Mouse (Mus musculus): Measurements from ENCODE around the gene Smndc1. TPM values are rescaled to one million over a fixed set of nuclear protein-coding genes. Genes with fewer than 3 reads are reported as not detected.
"Not testable (repeated sequence)": the region's sequence is repeated elsewhere in the genome, so short reads cannot be mapped to it uniquely, and the experiment has no call there.

The Smndc1 gene
- polyA plus RNA-seq, 1 experiment from 2014 or later = 29.3 TPM

- not testable (repeated sequence) for H3K27me3 ChIP-seq (replicated peaks); H3K9ac ChIP-seq (replicated peaks); ATAC-seq (ENCODE audit: low FRiP score); H3K4me3 ChIP-seq (replicated peaks); H3K36me3 ChIP-seq; H3K27ac ChIP-seq (replicated peaks); H3K4me2 ChIP-seq; H3K9me3 ChIP-seq (replicated peaks); H3K4me1 ChIP-seq
- 81% methylated on average over 3 of the region's 3 CpGs for WGBS
Observed at GRCm38 (mm10) chr19:53394956-53395355, 4.6 kb upstream of the Smndc1 start.

DNA sequence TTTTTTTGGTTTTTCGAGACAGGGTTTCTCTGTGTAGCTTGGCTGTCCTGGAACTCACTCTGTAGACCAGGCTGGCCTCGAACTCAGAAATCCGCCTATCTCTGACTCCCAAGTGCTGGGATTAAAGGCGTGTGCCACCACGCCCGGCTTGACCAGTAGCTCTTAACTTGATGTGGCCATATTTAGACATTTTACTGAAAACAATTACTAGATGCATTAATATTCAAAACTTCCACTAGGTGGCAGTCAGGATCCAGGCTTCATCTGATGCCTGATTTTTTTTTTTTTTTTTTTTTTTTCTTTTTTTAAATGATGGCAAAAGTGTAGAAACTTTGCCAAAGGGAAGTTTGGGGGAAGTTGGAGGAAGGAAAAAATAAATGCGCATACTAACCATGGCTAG, 4.2 kb upstream of the Smndc1 start:
- ATAC-seq (ENCODE audit: low FRiP score) = no peak
- WGBS = 20% methylated on average over 7 of the region's 7 CpGs

DNA sequence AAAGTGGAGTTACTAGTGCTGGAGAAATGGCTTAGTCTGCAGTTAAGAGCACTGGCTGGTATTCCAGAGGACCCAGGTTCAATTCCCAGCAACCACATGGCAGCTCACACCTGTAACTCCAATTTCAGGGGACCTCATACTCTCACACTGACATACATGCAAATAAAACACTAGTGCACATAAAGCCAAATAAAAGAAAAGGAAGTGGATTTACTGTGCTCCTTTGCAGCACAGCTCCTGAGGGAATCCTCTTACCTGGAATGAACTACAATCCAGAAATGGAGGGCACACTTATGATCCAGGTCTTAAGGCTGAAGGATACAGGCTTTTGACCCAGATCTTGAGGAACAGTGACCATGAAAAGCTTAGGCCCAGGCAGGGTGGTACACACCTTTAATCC, 3.3 kb upstream of the Smndc1 start:
- H3K27ac ChIP-seq (replicated peaks) = no peak overlapping the region
- H3K27me3 ChIP-seq (replicated peaks) = no peaks in the 10 kb centered on the region
- H3K4me2 ChIP-seq = no peak overlapping the region
- no peak overlapping the region for H3K9ac ChIP-seq (replicated peaks)
- peaks cover 14% of the 10 kb centered on the region for H3K4me1 ChIP-seq
- no peak for ATAC-seq (ENCODE audit: low FRiP score)
- H3K9me3 ChIP-seq (replicated peaks) = no peaks in the 10 kb centered on the region
- H3K36me3 ChIP-seq = 0 out of 2 replicates have a peak, but pooled peaks cover 3% of the 10 kb centered on the region
- no peak overlapping the region for H3K4me3 ChIP-seq (replicated peaks)

More for the DNA sequence above, 4.2 kb upstream of the Smndc1 start:
- H3K4me1 ChIP-seq = peaks cover 9% of the 10 kb centered on the region
- no peak overlapping the region for H3K4me2 ChIP-seq
- no peaks in the 10 kb centered on the region for H3K9me3 ChIP-seq (replicated peaks)
- H3K4me3 ChIP-seq (replicated peaks) = no peak overlapping the region
- H3K36me3 ChIP-seq = no peaks in the 10 kb centered on the region
- H3K27me3 ChIP-seq (replicated peaks) = no peaks in the 10 kb centered on the region
- no peak overlapping the region for H3K9ac ChIP-seq (replicated peaks)
- no peak overlapping the region for H3K27ac ChIP-seq (replicated peaks)

- Histone ChIP-seq H3K9ac (replicated peaks) (no peak overlapping the region), H3K4me3 (replicated peaks) (no peak overlapping the region), H3K36me3 (peaks cover 6% of the 10 kb centered on the region), H3K27me3 (replicated peaks) (no peaks in the 10 kb centered on the region), H3K4me2 (no peak overlapping the region), H3K4me1 (peaks cover 14% of the 10 kb centered on the region), H3K9me3 (replicated peaks) (no peaks in the 10 kb centered on the region), H3K27ac (replicated peaks) (no peak overlapping the region)
- no peak for ATAC-seq (ENCODE audit: low FRiP score)
- 77% methylated on average over 8 of the region's 8 CpGs for WGBS
Observed at GRCm38 (mm10) chr19:53392781-53393343, 2.5 kb upstream of the Smndc1 start.

GRCm38 (mm10) chr19:53391787-53392186, 1.4 kb upstream of the Smndc1 start:
- H3K27ac ChIP-seq (replicated peaks) = no peak overlapping the region
- H3K4me3 ChIP-seq (replicated peaks) = peak overlapping the region; percentile 80; the same call in 1 of the 2 replicates
- no peak for ATAC-seq (ENCODE audit: low FRiP score)
- peaks cover 17% of the 10 kb centered on the region for H3K36me3 ChIP-seq
- 86% methylated on average over 5 of the region's 5 CpGs for WGBS
- H3K9me3 ChIP-seq (replicated peaks) = no peaks in the 10 kb centered on the region
- peaks cover 19% of the 10 kb centered on the region for H3K4me1 ChIP-seq
- H3K4me2 ChIP-seq = peak overlapping the region; percentile 74
- H3K9ac ChIP-seq (replicated peaks) = peak overlapping the region; percentile 76; the same call in 1 of the 2 replicates
- no peaks in the 10 kb centered on the region for H3K27me3 ChIP-seq (replicated peaks)

- peak overlapping the region; percentile 76 for H3K9ac ChIP-seq (replicated peaks)
- H3K36me3 ChIP-seq = peaks cover 18% of the 10 kb centered on the region
- peak overlapping the region; percentile 80 for H3K4me3 ChIP-seq (replicated peaks)
- ATAC-seq (ENCODE audit: low FRiP score) = no peak
- H3K4me2 ChIP-seq = peak overlapping the region; percentile 74
- no peaks in the 10 kb centered on the region for H3K27me3 ChIP-seq (replicated peaks)
- peak overlapping the region; percentile 90; the same call in 1 of the 2 replicates for H3K27ac ChIP-seq (replicated peaks)
- peaks cover 19% of the 10 kb centered on the region for H3K4me1 ChIP-seq
- no peaks in the 10 kb centered on the region for H3K9me3 ChIP-seq (replicated peaks)
- 39% methylated on average over 8 of the region's 8 CpGs for WGBS
Observed at GRCm38 (mm10) chr19:53391386-53391785, 1.0 kb upstream of the Smndc1 start.

GRCm38 (mm10) chr19:53389851-53390431, 437 bp downstream of the Smndc1 start:
- Histone ChIP-seq H3K9ac (replicated peaks) (peak overlapping the region; percentile 97), H3K4me3 (replicated peaks) (peak overlapping the region; percentile 80), H3K27ac (replicated peaks) (peak overlapping the region; percentile 97), H3K4me1 (peaks cover 21% of the 10 kb centered on the region), H3K36me3 (peaks cover 24% of the 10 kb centered on the region), H3K27me3 (replicated peaks) (no peaks in the 10 kb centered on the region), H3K9me3 (replicated peaks) (no peaks in the 10 kb centered on the region), H3K4me2 (peak overlapping the region; percentile 66)
- peak; percentile 90 for ATAC-seq (ENCODE audit: low FRiP score)
- WGBS = under 1% methylated on average over 54 of the region's 59 CpGs

DNA sequence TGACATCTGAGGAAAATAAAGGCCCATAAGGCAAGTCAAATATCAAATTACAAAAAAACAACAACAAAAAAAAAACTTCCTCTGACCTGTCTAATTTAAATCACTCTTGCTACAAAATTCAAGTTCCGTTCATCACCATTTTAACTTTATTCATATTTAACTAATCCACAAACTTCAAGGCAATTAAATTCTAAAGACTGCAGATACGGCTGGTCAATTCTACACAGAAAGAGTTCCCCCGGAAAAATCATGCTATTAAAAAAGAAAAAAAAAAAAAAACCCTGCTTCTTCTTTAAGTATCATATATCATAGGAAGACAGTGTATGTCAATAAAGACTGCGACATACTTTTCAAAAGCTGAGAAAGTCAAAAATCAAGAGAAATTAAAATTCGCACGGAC, 961 bp downstream of the Smndc1 start:
- Histone ChIP-seq H3K27me3 (replicated peaks) (no peaks in the 10 kb centered on the region), H3K4me3 (replicated peaks) (peak overlapping the region; percentile 80), H3K9me3 (replicated peaks) (no peaks in the 10 kb centered on the region), H3K27ac (replicated peaks) (peak overlapping the region; percentile 97), H3K4me2 (peak overlapping the region; percentile 66), H3K36me3 (peaks cover 24% of the 10 kb centered on the region), H3K4me1 (peaks cover 21% of the 10 kb centered on the region), H3K9ac (replicated peaks) (peak overlapping the region; percentile 97)
- no peak for ATAC-seq (ENCODE audit: low FRiP score)
- 24% methylated on average over 6 of the region's 6 CpGs for WGBS

- Histone ChIP-seq H3K27me3 (replicated peaks) (no peaks in the 10 kb centered on the region), H3K4me2 (no peak overlapping the region), H3K36me3 (peaks cover 70% of the 10 kb centered on the region), H3K4me3 (replicated peaks) (no peak overlapping the region), H3K27ac (replicated peaks) (no peak overlapping the region), H3K9ac (replicated peaks) (no peak overlapping the region), H3K9me3 (replicated peaks) (no peaks in the 10 kb centered on the region), H3K4me1 (peaks cover 7% of the 10 kb centered on the region; the same call in 1 of the 2 replicates)
- ATAC-seq (ENCODE audit: low FRiP score) = no peak
- 97% methylated on average over 15 of the region's 15 CpGs for WGBS
Observed at GRCm38 (mm10) chr19:53383336-53383735, 7.0 kb downstream of the Smndc1 start.

- 91% methylated on average over 10 of the region's 10 CpGs for WGBS
- no peak for ATAC-seq (ENCODE audit: low FRiP score)
- Histone ChIP-seq H3K27ac (replicated peaks) (no peak overlapping the region), H3K36me3 (peaks cover 53% of the 10 kb centered on the region), H3K4me1 (no peaks in the 10 kb centered on the region), H3K4me2 (no peak overlapping the region), H3K9ac (replicated peaks) (no peak overlapping the region), H3K9me3 (replicated peaks) (no peaks in the 10 kb centered on the region), H3K4me3 (replicated peaks) (no peak overlapping the region), H3K27me3 (replicated peaks) (no peaks in the 10 kb centered on the region)
Observed at GRCm38 (mm10) chr19:53378421-53378820, 12.0 kb downstream of the Smndc1 start.

- no peak overlapping the region for H3K4me3 ChIP-seq (replicated peaks)
- H3K27me3 ChIP-seq (replicated peaks) = no peaks in the 10 kb centered on the region
- H3K4me1 ChIP-seq = no peaks in the 10 kb centered on the region
- no peak for ATAC-seq (ENCODE audit: low FRiP score)
- 92% methylated on average over 8 of the region's 8 CpGs for WGBS
- H3K9ac ChIP-seq (replicated peaks) = no peak overlapping the region
- no peaks in the 10 kb centered on the region for H3K9me3 ChIP-seq (replicated peaks)
- peaks cover 49% of the 10 kb centered on the region for H3K36me3 ChIP-seq
- H3K4me2 ChIP-seq = no peak overlapping the region
- H3K27ac ChIP-seq (replicated peaks) = no peak overlapping the region
Observed at GRCm38 (mm10) chr19:53377652-53378051, 12.7 kb downstream of the Smndc1 start.

DNA sequence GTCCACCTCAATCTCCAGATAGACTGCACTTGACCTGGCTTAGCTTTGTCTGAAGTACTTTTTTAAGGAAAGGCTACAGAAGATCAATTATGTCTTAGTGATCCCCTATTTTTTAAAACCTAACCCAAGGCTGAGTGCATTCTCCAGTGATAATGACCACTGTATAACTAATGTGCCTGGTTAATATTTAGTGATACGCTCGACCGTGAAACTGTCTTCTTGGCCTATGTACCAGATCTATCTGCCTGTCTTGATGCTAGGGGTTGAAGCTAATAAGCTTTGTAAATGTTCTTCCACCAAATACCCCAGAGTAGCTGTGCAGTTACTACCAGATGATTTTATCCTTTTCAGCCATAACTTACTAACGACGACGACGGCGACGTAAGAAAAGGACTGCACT, 14.6 kb downstream of the Smndc1 start:
- ATAC-seq (ENCODE audit: low FRiP score) = no peak
- Histone ChIP-seq H3K9me3 (replicated peaks) (no peaks in the 10 kb centered on the region), H3K27me3 (replicated peaks) (no peaks in the 10 kb centered on the region), H3K4me1 (no peaks in the 10 kb centered on the region), H3K27ac (replicated peaks) (no peak overlapping the region), H3K36me3 (peaks cover 37% of the 10 kb centered on the region), H3K4me2 (no peak overlapping the region), H3K4me3 (replicated peaks) (no peak overlapping the region), H3K9ac (replicated peaks) (no peak overlapping the region)
- 89% methylated on average over 9 of the region's 9 CpGs for WGBS
